Mouse (Mus musculus) T-helper 2 cell (primary cell): ENCODE measurements around the gene B4galnt3.
"Not testable (repeated sequence)": the region's sequence is repeated elsewhere in the genome, so short reads cannot be mapped to it uniquely, and the experiment has no call there.

ENCODE experiments used
- in situ Hi-C: fragments of 300-600 bp; cut with MboI, MseI; formaldehyde crosslinking; loops from one replicate; pipeline ENCODE4 v1.15.1; 2025; ENCODE audit warnings: high pct_unique_total_duplicates

Gene B4galnt3

GRCm38 (mm10) chr6:120294056-120294784 is at the start of gene B4galnt3, which contains the start of gene D330020A13Rik:
Gene B4galnt3 (minus strand): TSS chr6:120294559.
Gene D330020A13Rik (plus strand): TSS chr6:120294364.
- in situ Hi-C loops = no loop called here

- in situ Hi-C loops = no loop called here
These were observed 49.6 kb upstream of the B4galnt3 start for GRCm38 (mm10) chr6:120343992-120344391.

GRCm38 (mm10) chr6:120332351-120332750 is 38.0 kb upstream of the B4galnt3 start:
- in situ Hi-C loops = loop anchor here (10.0 kb wide), 1 partner anchor 348 kb away; no protein-coding TSS in a partner anchor

- in situ Hi-C loops = no loop called here
These were observed 30.1 kb upstream of the B4galnt3 start for GRCm38 (mm10) chr6:120324295-120324927.

- in situ Hi-C loops = no loop called here
These were observed 26.0 kb upstream of the B4galnt3 start for GRCm38 (mm10) chr6:120320369-120320768.

- in situ Hi-C loops = no loop called here
These were observed 24.8 kb upstream of the B4galnt3 start for GRCm38 (mm10) chr6:120319129-120319528.

- in situ Hi-C loops = no loop called here
These were observed 24.1 kb upstream of the B4galnt3 start for GRCm38 (mm10) chr6:120318303-120318940.

GRCm38 (mm10) chr6:120312443-120312842 is 18.1 kb upstream of the B4galnt3 start:
- in situ Hi-C loops = no loop called here

- in situ Hi-C loops = no loop called here
These were observed 15.4 kb upstream of the B4galnt3 start for GRCm38 (mm10) chr6:120309787-120310186.

- in situ Hi-C loops = no loop called here
These were observed 15.0 kb upstream of the B4galnt3 start for GRCm38 (mm10) chr6:120309338-120309737.

- in situ Hi-C loops = no loop called here
These were observed 12.7 kb upstream of the B4galnt3 start for GRCm38 (mm10) chr6:120306859-120307594.

- in situ Hi-C loops = loop anchor here (5.0 kb wide), 1 partner anchor 76 kb away; no protein-coding TSS in a partner anchor
These were observed 8.5 kb upstream of the B4galnt3 start for GRCm38 (mm10) chr6:120302755-120303316.

- in situ Hi-C loops = loop anchor here (5.0 kb wide), 1 partner anchor 74 kb away; no protein-coding TSS in a partner anchor
These were observed 6.8 kb upstream of the B4galnt3 start for GRCm38 (mm10) chr6:120301137-120301536.

- in situ Hi-C loops = not testable (repeated sequence)
These were observed 2.2 kb upstream of the B4galnt3 start for GRCm38 (mm10) chr6:120296589-120296988.

- in situ Hi-C loops = no loop called here
These were observed 400 bp upstream of the B4galnt3 start for GRCm38 (mm10) chr6:120294785-120295133.

GRCm38 (mm10) chr6:120291396-120292009 is 2.9 kb downstream of the B4galnt3 start:
- in situ Hi-C loops = no loop called here

- in situ Hi-C loops = no loop called here
These were observed 4.9 kb downstream of the B4galnt3 start for GRCm38 (mm10) chr6:120289430-120289829.

- in situ Hi-C loops = no loop called here
These were observed 5.8 kb downstream of the B4galnt3 start for GRCm38 (mm10) chr6:120288541-120288940.

GRCm38 (mm10) chr6:120287279-120287678 is 7.1 kb downstream of the B4galnt3 start:
- in situ Hi-C loops = no loop called here

- in situ Hi-C loops = no loop called here
These were observed 17.4 kb downstream of the B4galnt3 start for GRCm38 (mm10) chr6:120276874-120277449.

- in situ Hi-C loops = no loop called here
These were observed 19.1 kb downstream of the B4galnt3 start for GRCm38 (mm10) chr6:120275301-120275700.
